Mouse (Mus musculus): ENCODE data around the gene Coro1c. TPM values are rescaled to one million over a fixed set of nuclear protein-coding genes. Genes with fewer than 3 reads are reported as not detected.
A peak's percentile ranks its signal among the peaks of the same experiment; 100 is the strongest.

Coro1c gene
- polyA plus RNA-seq (2016; fragmentation: Nextera tagmentation; extraction: Ambion mirVana) = 137 and 141 TPM in 2 replicates

- under 1% methylated on average over 65 of the region's 68 CpGs for WGBS
- H3K27me3 ChIP-seq (replicated peaks) = no peaks in the 10 kb centered on the region
- ATAC-seq (ENCODE audit: insufficient number of reproducible peaks, low FRiP score) = peak; percentile 90
- no peaks in the 10 kb centered on the region for H3K9me3 ChIP-seq (replicated peaks)
- H3K4me3 ChIP-seq = peak within 1 kb of the TSS; percentile 93
- peak within 1 kb of the TSS; percentile 98 for H3K9ac ChIP-seq
- no peaks in the 10 kb centered on the region for H3K36me3 ChIP-seq
- H3K27ac ChIP-seq (ENCODE audit: poor library complexity, severe bottlenecking) = peak within 1 kb of the TSS; percentile 98
- H3K4me1 ChIP-seq (replicated peaks) = peaks cover 51% of the 10 kb centered on the region
- H3K4me2 ChIP-seq = peak within 1 kb of the TSS; percentile 82
Measured at GRCm38 (mm10) chr5:113908592-113909441, at the start of gene Coro1c. Coro1c (minus strand) TSS chr5:113908758.

GRCm38 (mm10) chr5:113956510-113956909, 48.0 kb upstream of the Coro1c start:
- WGBS = 9% methylated on average over 4 of the region's 4 CpGs
- H3K36me3 ChIP-seq = peaks cover 46% of the 10 kb centered on the region
- H3K27ac ChIP-seq (ENCODE audit: poor library complexity, severe bottlenecking) = no peak overlapping the region
- H3K9ac ChIP-seq = no peak overlapping the region
- peaks cover 55% of the 10 kb centered on the region for H3K4me1 ChIP-seq (replicated peaks)
- H3K4me2 ChIP-seq = no peak overlapping the region
- H3K27me3 ChIP-seq (replicated peaks) = no peaks in the 10 kb centered on the region
- peak; percentile 24; the same call in 1 of the 2 replicates for ATAC-seq (ENCODE audit: insufficient number of reproducible peaks, low FRiP score)
- no peak overlapping the region for H3K4me3 ChIP-seq
- H3K9me3 ChIP-seq (replicated peaks) = no peaks in the 10 kb centered on the region

- no peak for ATAC-seq (ENCODE audit: insufficient number of reproducible peaks, low FRiP score)
- Histone ChIP-seq H3K4me1 (replicated peaks) (peaks cover 55% of the 10 kb centered on the region), H3K27me3 (replicated peaks) (no peaks in the 10 kb centered on the region), H3K4me2 (no peak overlapping the region), H3K27ac (ENCODE audit: poor library complexity, severe bottlenecking) (no peak overlapping the region), H3K4me3 (no peak overlapping the region), H3K36me3 (peaks cover 39% of the 10 kb centered on the region), H3K9ac (no peak overlapping the region), H3K9me3 (replicated peaks) (no peaks in the 10 kb centered on the region)
- 88% methylated on average over 8 of the region's 8 CpGs for WGBS
Measured at GRCm38 (mm10) chr5:113955691-113956090, 47.1 kb upstream of the Coro1c start.

GRCm38 (mm10) chr5:113955281-113955680, 46.7 kb upstream of the Coro1c start:
- peaks cover 55% of the 10 kb centered on the region for H3K4me1 ChIP-seq (replicated peaks)
- H3K9me3 ChIP-seq (replicated peaks) = no peaks in the 10 kb centered on the region
- H3K27me3 ChIP-seq (replicated peaks) = no peaks in the 10 kb centered on the region
- H3K27ac ChIP-seq (ENCODE audit: poor library complexity, severe bottlenecking) = peak overlapping the region; percentile 32; the same call in 1 of the 2 replicates
- no peak overlapping the region for H3K4me3 ChIP-seq
- peaks cover 39% of the 10 kb centered on the region for H3K36me3 ChIP-seq
- H3K4me2 ChIP-seq = no peak overlapping the region
- ATAC-seq (ENCODE audit: insufficient number of reproducible peaks, low FRiP score) = no peak
- no peak overlapping the region for H3K9ac ChIP-seq
- WGBS = 56% methylated on average over 5 of the region's 5 CpGs

GRCm38 (mm10) chr5:113954421-113954820, 45.9 kb upstream of the Coro1c start:
- Histone ChIP-seq H3K4me2 (no peak overlapping the region), H3K4me1 (replicated peaks) (peaks cover 54% of the 10 kb centered on the region), H3K27me3 (replicated peaks) (no peaks in the 10 kb centered on the region), H3K9ac (no peak overlapping the region), H3K27ac (ENCODE audit: poor library complexity, severe bottlenecking) (peak overlapping the region; percentile 43), H3K36me3 (peaks cover 48% of the 10 kb centered on the region), H3K9me3 (replicated peaks) (no peaks in the 10 kb centered on the region), H3K4me3 (no peak overlapping the region)
- 5% methylated on average over 7 of the region's 7 CpGs for whole genome bisulfite sequencing
- ATAC-seq (ENCODE audit: insufficient number of reproducible peaks, low FRiP score) = 0 out of 2 replicates have a peak, but pooled peaks have one; percentile 24

- no peak overlapping the region for H3K4me2 ChIP-seq
- peak overlapping the region; percentile 89 for H3K27ac ChIP-seq (ENCODE audit: poor library complexity, severe bottlenecking)
- H3K36me3 ChIP-seq = peaks cover 59% of the 10 kb centered on the region
- peak; percentile 20 for ATAC-seq (ENCODE audit: insufficient number of reproducible peaks, low FRiP score)
- no peak overlapping the region for H3K4me3 ChIP-seq
- H3K27me3 ChIP-seq (replicated peaks) = no peaks in the 10 kb centered on the region
- H3K4me1 ChIP-seq (replicated peaks) = peaks cover 44% of the 10 kb centered on the region
- no peaks in the 10 kb centered on the region for H3K9me3 ChIP-seq (replicated peaks)
- 0 out of 2 replicates have a peak overlapping the region, but pooled peaks have one; percentile 61 for H3K9ac ChIP-seq
- WGBS = 35% methylated on average over 10 of the region's 10 CpGs
Measured at GRCm38 (mm10) chr5:113952519-113952918, 44.0 kb upstream of the Coro1c start.

GRCm38 (mm10) chr5:113951693-113952071, 43.1 kb upstream of the Coro1c start:
- 7% methylated on average over 11 of the region's 11 CpGs for WGBS
- no peaks in the 10 kb centered on the region for H3K9me3 ChIP-seq (replicated peaks)
- peak overlapping the region; percentile 14 for H3K4me2 ChIP-seq
- ATAC-seq (ENCODE audit: insufficient number of reproducible peaks, low FRiP score) = peak; percentile 48
- H3K27ac ChIP-seq (ENCODE audit: poor library complexity, severe bottlenecking) = peak overlapping the region; percentile 89
- H3K4me1 ChIP-seq (replicated peaks) = peaks cover 44% of the 10 kb centered on the region
- H3K36me3 ChIP-seq = peaks cover 59% of the 10 kb centered on the region
- H3K9ac ChIP-seq = peak overlapping the region; percentile 25; the same call in 1 of the 2 replicates
- H3K4me3 ChIP-seq = no peak overlapping the region
- H3K27me3 ChIP-seq (replicated peaks) = no peaks in the 10 kb centered on the region

- H3K4me2 ChIP-seq = peak overlapping the region; percentile 14
- peak; percentile 1 for ATAC-seq (ENCODE audit: insufficient number of reproducible peaks, low FRiP score)
Measured at GRCm38 (mm10) chr5:113950786-113951692, 42.5 kb upstream of the Coro1c start.

GRCm38 (mm10) chr5:113950133-113950532, 41.6 kb upstream of the Coro1c start:
- Histone ChIP-seq H3K4me3 (no peak overlapping the region), H3K27ac (ENCODE audit: poor library complexity, severe bottlenecking) (no peak overlapping the region), H3K9me3 (replicated peaks) (no peaks in the 10 kb centered on the region), H3K4me2 (no peak overlapping the region), H3K27me3 (replicated peaks) (no peaks in the 10 kb centered on the region), H3K9ac (0 out of 2 replicates have a peak overlapping the region, but pooled peaks have one; percentile 25), H3K36me3 (peaks cover 70% of the 10 kb centered on the region), H3K4me1 (replicated peaks) (peaks cover 40% of the 10 kb centered on the region)
- WGBS = 84% methylated on average over 17 of the region's 17 CpGs
- ATAC-seq (ENCODE audit: insufficient number of reproducible peaks, low FRiP score) = no peak

More at GRCm38 (mm10) chr5:113950786-113951692, 42.5 kb upstream of the Coro1c start:
- Histone ChIP-seq H3K9me3 (replicated peaks) (no peaks in the 10 kb centered on the region), H3K36me3 (peaks cover 66% of the 10 kb centered on the region), H3K27ac (ENCODE audit: poor library complexity, severe bottlenecking) (peak overlapping the region; percentile 89), H3K4me1 (replicated peaks) (peaks cover 44% of the 10 kb centered on the region), H3K4me3 (no peak overlapping the region), H3K27me3 (replicated peaks) (no peaks in the 10 kb centered on the region), H3K9ac (peak overlapping the region; percentile 25)
- 52% methylated on average over 19 of the region's 19 CpGs for WGBS

- no peak overlapping the region for H3K4me3 ChIP-seq
- no peak for ATAC-seq (ENCODE audit: insufficient number of reproducible peaks, low FRiP score)
- WGBS = 76% methylated on average over 2 of the region's 2 CpGs
- H3K36me3 ChIP-seq = peaks cover 85% of the 10 kb centered on the region
- H3K9ac ChIP-seq = no peak overlapping the region
- no peak overlapping the region for H3K4me2 ChIP-seq
- H3K4me1 ChIP-seq (replicated peaks) = peaks cover 21% of the 10 kb centered on the region
- no peak overlapping the region for H3K27ac ChIP-seq (ENCODE audit: poor library complexity, severe bottlenecking)
- no peaks in the 10 kb centered on the region for H3K27me3 ChIP-seq (replicated peaks)
- H3K9me3 ChIP-seq (replicated peaks) = no peaks in the 10 kb centered on the region
Measured at GRCm38 (mm10) chr5:113947280-113947679, 38.7 kb upstream of the Coro1c start.

- WGBS = 91% methylated on average over 6 of the region's 6 CpGs
- Histone ChIP-seq H3K36me3 (peaks cover 100% of the 10 kb centered on the region), H3K27ac (ENCODE audit: poor library complexity, severe bottlenecking) (no peak overlapping the region), H3K4me2 (no peak overlapping the region), H3K4me1 (replicated peaks) (peaks cover under 1% of the 10 kb centered on the region; the same call in 1 of the 2 replicates), H3K27me3 (replicated peaks) (no peaks in the 10 kb centered on the region), H3K9me3 (replicated peaks) (no peaks in the 10 kb centered on the region), H3K9ac (no peak overlapping the region), H3K4me3 (no peak overlapping the region)
- no peak for ATAC-seq (ENCODE audit: insufficient number of reproducible peaks, low FRiP score)
Measured at GRCm38 (mm10) chr5:113945126-113945525, 36.6 kb upstream of the Coro1c start.

All from heart, embryonic 12.5 days (tissue).